Mouse (Mus musculus) forebrain, embryonic 12.5 days (tissue): Measurements from ENCODE around the gene Aen. TPM values are rescaled to one million over a fixed set of nuclear protein-coding genes. Genes with fewer than 3 reads are reported as not detected.

Source experiments
- ATAC-seq: fragments of 200-750 bp; cut with Nextera tagmentation; 2 replicates; pipeline ENCODE4 v1.8.0; 2017; ENCODE audit warnings: moderate TSS enrichment; ENCODE audit not compliant: low FRiP score
- H3K27ac ChIP-seq: fragments of 300-500 bp; sonication (generic); 2 replicates; pipeline ENCODE4 v1.5.1; 2016; ENCODE audit warnings: mild to moderate bottlenecking
- H3K27me3 ChIP-seq: fragments of 300-500 bp; sonication (generic); 2 replicates; pipeline ENCODE4 v1.6.1; 2016; ENCODE audit warnings: mild to moderate bottlenecking
- H3K36me3 ChIP-seq: fragments of 300-500 bp; sonication (generic); replicated peaks from 2 replicates; pipeline ENCODE4 v1.6.1; 2016; ENCODE audit warnings: mild to moderate bottlenecking
- H3K4me1 ChIP-seq: fragments of 300-500 bp; sonication (generic); 2 replicates; pipeline ENCODE4 v1.6.1; 2016
- H3K4me2 ChIP-seq: fragments of 300-500 bp; sonication (generic); 2 replicates; pipeline ENCODE4 v1.6.1; 2016; ENCODE audit warnings: mild to moderate bottlenecking, moderate library complexity
- H3K4me3 ChIP-seq: fragments of 300-500 bp; sonication (generic); replicated peaks from 2 replicates; pipeline ENCODE4 v1.5.1; 2016; ENCODE audit warnings: mild to moderate bottlenecking
- H3K9ac ChIP-seq: fragments of 300-500 bp; sonication (generic); 2 replicates; pipeline ENCODE4 v1.6.1; 2016; ENCODE audit warnings: mild to moderate bottlenecking
- H3K9me3 ChIP-seq: fragments of 300-500 bp; sonication (generic); 2 replicates; pipeline ENCODE4 v1.6.1; 2016
- WGBS: fragments of 180-500 bp; shearing (Covaris S2); methylation state at CpG from one replicate; pipeline ENCODE4 v1.1.7; 2016; 5-methylcytosine and 5-hydroxymethylcytosine counted together
- polyA plus RNA-seq: library from polyadenylated mRNA; unstranded; fragments of >200 nt; fragmentation: Nextera tagmentation; extraction: Ambion mirVana; gene quantifications from 2 replicates; pipeline ENCODE4 v1.2.1, GENCODE M21; 2016

The Aen gene
- polyA plus RNA-seq, 1 experiment from 2014 or later = 55.2 TPM

GRCm38 (mm10) chr7:78881607-78882468 is 13.8 kb upstream of the Aen start:
- H3K4me1 ChIP-seq = peaks cover 51% of the 10 kb centered on the region
- peak overlapping the region; percentile 68 for H3K9ac ChIP-seq
- H3K9me3 ChIP-seq = no peaks in the 10 kb centered on the region
- H3K27me3 ChIP-seq = no peaks in the 10 kb centered on the region
- peak overlapping the region; percentile 87 for H3K4me2 ChIP-seq
- no peaks in the 10 kb centered on the region for H3K36me3 ChIP-seq
- H3K27ac ChIP-seq = peak overlapping the region; percentile 84
- 4% methylated on average over 14 of the region's 16 CpGs for WGBS
- H3K4me3 ChIP-seq = peak overlapping the region; percentile 58
- no peak for ATAC-seq

- Histone ChIP-seq H3K4me2 (peak overlapping the region; percentile 87), H3K27ac (peak overlapping the region; percentile 84), H3K4me3 (peak overlapping the region; percentile 58), H3K9ac (peak overlapping the region; percentile 68), H3K27me3 (no peaks in the 10 kb centered on the region), H3K4me1 (peaks cover 58% of the 10 kb centered on the region), H3K36me3 (no peaks in the 10 kb centered on the region), H3K9me3 (no peaks in the 10 kb centered on the region)
- ATAC-seq = peak; percentile 70
- 1% methylated on average over 22 of the region's 23 CpGs for WGBS
Observed at GRCm38 (mm10) chr7:78882469-78882837, 13.2 kb upstream of the Aen start.

GRCm38 (mm10) chr7:78883016-78883725 is 12.5 kb upstream of the Aen start:
- Histone ChIP-seq H3K4me1 (peaks cover 65% of the 10 kb centered on the region), H3K9ac (peak overlapping the region; percentile 68), H3K27me3 (peaks cover 1% of the 10 kb centered on the region; the same call in 1 of the 2 replicates), H3K9me3 (no peaks in the 10 kb centered on the region), H3K4me3 (peak overlapping the region; percentile 58), H3K4me2 (peak overlapping the region; percentile 87), H3K27ac (peak overlapping the region; percentile 84), H3K36me3 (no peaks in the 10 kb centered on the region)
- no peak for ATAC-seq
- WGBS = under 1% methylated on average over 34 of the region's 34 CpGs

- no peak for ATAC-seq
Observed at GRCm38 (mm10) chr7:78883726-78884060, 12.0 kb upstream of the Aen start.

GRCm38 (mm10) chr7:78884139-78884538 is 11.5 kb upstream of the Aen start:
- Histone ChIP-seq H3K9ac (peak overlapping the region; percentile 41), H3K27me3 (peaks cover 11% of the 10 kb centered on the region), H3K4me2 (peak overlapping the region; percentile 87), H3K4me3 (peak overlapping the region; percentile 58), H3K4me1 (peaks cover 71% of the 10 kb centered on the region), H3K9me3 (no peaks in the 10 kb centered on the region), H3K36me3 (0 out of 2 replicates have a peak, but pooled peaks cover 3% of the 10 kb centered on the region), H3K27ac (peak overlapping the region; percentile 86)
- WGBS = 5% methylated on average over 6 of the region's 6 CpGs
- peak; percentile 61 for ATAC-seq

More at GRCm38 (mm10) chr7:78883726-78884060, 12.0 kb upstream of the Aen start:
- Histone ChIP-seq H3K27ac (peak overlapping the region; percentile 84), H3K9me3 (no peaks in the 10 kb centered on the region), H3K4me3 (peak overlapping the region; percentile 58), H3K9ac (peak overlapping the region; percentile 68), H3K27me3 (peaks cover 6% of the 10 kb centered on the region), H3K4me1 (peaks cover 70% of the 10 kb centered on the region), H3K36me3 (0 out of 2 replicates have a peak, but pooled peaks cover 3% of the 10 kb centered on the region), H3K4me2 (peak overlapping the region; percentile 87)
- 1% methylated on average over 8 of the region's 8 CpGs for WGBS

GRCm38 (mm10) chr7:78885404-78885803 is 10.2 kb upstream of the Aen start:
- Histone ChIP-seq H3K27me3 (peaks cover 22% of the 10 kb centered on the region), H3K36me3 (0 out of 2 replicates have a peak, but pooled peaks cover 3% of the 10 kb centered on the region), H3K9ac (peak overlapping the region; percentile 38; the same call in 1 of the 2 replicates), H3K4me3 (peak overlapping the region; percentile 26), H3K9me3 (no peaks in the 10 kb centered on the region), H3K27ac (peak overlapping the region; percentile 95), H3K4me1 (peaks cover 80% of the 10 kb centered on the region), H3K4me2 (peak overlapping the region; percentile 52)
- no peak for ATAC-seq
- 79% methylated on average over 5 of the region's 5 CpGs for WGBS

GRCm38 (mm10) chr7:78886496-78886895 is 9.2 kb upstream of the Aen start:
- Histone ChIP-seq H3K4me1 (peaks cover 74% of the 10 kb centered on the region), H3K27me3 (peaks cover 22% of the 10 kb centered on the region), H3K36me3 (0 out of 2 replicates have a peak, but pooled peaks cover 3% of the 10 kb centered on the region), H3K4me3 (peak overlapping the region; percentile 26), H3K9ac (peak overlapping the region; percentile 40; the same call in 1 of the 2 replicates), H3K27ac (peak overlapping the region; percentile 95), H3K9me3 (no peaks in the 10 kb centered on the region), H3K4me2 (peak overlapping the region; percentile 52)
- 18% methylated on average over 4 of the region's 4 CpGs for WGBS
- peak; percentile 20; the same call in 1 of the 2 replicates for ATAC-seq

- ATAC-seq = peak; percentile 67
- 0 out of 2 replicates have a peak, but pooled peaks cover 3% of the 10 kb centered on the region for H3K36me3 ChIP-seq
- peak overlapping the region; percentile 95 for H3K27ac ChIP-seq
- peaks cover 22% of the 10 kb centered on the region for H3K27me3 ChIP-seq
- H3K4me1 ChIP-seq = peaks cover 67% of the 10 kb centered on the region
- H3K4me3 ChIP-seq = peak overlapping the region; percentile 25
- peak overlapping the region; percentile 40; the same call in 1 of the 2 replicates for H3K9ac ChIP-seq
- 13% methylated on average over 9 of the region's 9 CpGs for WGBS
- no peaks in the 10 kb centered on the region for H3K9me3 ChIP-seq
- H3K4me2 ChIP-seq = peak overlapping the region; percentile 52
Observed at GRCm38 (mm10) chr7:78887431-78887842, 8.2 kb upstream of the Aen start.

GRCm38 (mm10) chr7:78890641-78891040 is 5.0 kb upstream of the Aen start:
- no peak for ATAC-seq
- Histone ChIP-seq H3K4me1 (peaks cover 43% of the 10 kb centered on the region), H3K9me3 (no peaks in the 10 kb centered on the region), H3K27ac (no peak overlapping the region), H3K9ac (no peak overlapping the region), H3K27me3 (peaks cover 26% of the 10 kb centered on the region), H3K36me3 (0 out of 2 replicates have a peak, but pooled peaks cover 3% of the 10 kb centered on the region), H3K4me2 (no peak overlapping the region), H3K4me3 (no peak overlapping the region)
- 2% methylated on average over 16 of the region's 16 CpGs for WGBS

- Histone ChIP-seq H3K4me3 (no peak overlapping the region), H3K27me3 (peaks cover 17% of the 10 kb centered on the region), H3K9me3 (no peaks in the 10 kb centered on the region), H3K36me3 (0 out of 2 replicates have a peak, but pooled peaks cover 8% of the 10 kb centered on the region), H3K4me2 (no peak overlapping the region), H3K27ac (no peak overlapping the region), H3K4me1 (peaks cover 32% of the 10 kb centered on the region), H3K9ac (no peak overlapping the region)
- ATAC-seq = no peak
- WGBS = 94% methylated on average over 10 of the region's 10 CpGs
Observed at GRCm38 (mm10) chr7:78893917-78894316, 1.7 kb upstream of the Aen start.

- peak overlapping the region; percentile 84 for H3K4me2 ChIP-seq
Observed at GRCm38 (mm10) chr7:78895021-78895652, 517 bp upstream of the Aen start.

More at GRCm38 (mm10) chr7:78895021-78895652, 517 bp upstream of the Aen start:
- peak overlapping the region; percentile 48 for H3K9ac ChIP-seq
- peak overlapping the region; percentile 80 for H3K4me3 ChIP-seq
- no peak overlapping the region for H3K27ac ChIP-seq
- ATAC-seq = no peak
- H3K36me3 ChIP-seq = 0 out of 2 replicates have a peak, but pooled peaks cover 8% of the 10 kb centered on the region
- H3K4me1 ChIP-seq = peaks cover 23% of the 10 kb centered on the region
- no peaks in the 10 kb centered on the region for H3K9me3 ChIP-seq
- H3K27me3 ChIP-seq = peaks cover 6% of the 10 kb centered on the region
- 57% methylated on average over 13 of the region's 13 CpGs for WGBS
